Mouse (Mus musculus) brain, embryonic 14.5 days (tissue): ENCODE measurements around the gene Zfpm1.

Source experiments
- CTCF ChIP-seq: fragments of 200-500 bp; IDR thresholded peaks from 2 replicates; pipeline ENCODE4 v1.5.1; 2012; ENCODE audit warnings: inconsistent platforms, mild to moderate bottlenecking, moderate library complexity, borderline replicate concordance; ENCODE audit not compliant: insufficient read depth, insufficient read length; ENCODE audit errors: extremely low read depth
- POLR2A ChIP-seq: fragments of 200-500 bp; IDR thresholded peaks from 2 replicates; pipeline ENCODE4 v1.6.1; 2012; ENCODE audit warnings: mild to moderate bottlenecking, inconsistent platforms, borderline replicate concordance; ENCODE audit not compliant: poor library complexity, insufficient read depth, insufficient read length, severe bottlenecking; ENCODE audit errors: extremely low read depth

DNA sequence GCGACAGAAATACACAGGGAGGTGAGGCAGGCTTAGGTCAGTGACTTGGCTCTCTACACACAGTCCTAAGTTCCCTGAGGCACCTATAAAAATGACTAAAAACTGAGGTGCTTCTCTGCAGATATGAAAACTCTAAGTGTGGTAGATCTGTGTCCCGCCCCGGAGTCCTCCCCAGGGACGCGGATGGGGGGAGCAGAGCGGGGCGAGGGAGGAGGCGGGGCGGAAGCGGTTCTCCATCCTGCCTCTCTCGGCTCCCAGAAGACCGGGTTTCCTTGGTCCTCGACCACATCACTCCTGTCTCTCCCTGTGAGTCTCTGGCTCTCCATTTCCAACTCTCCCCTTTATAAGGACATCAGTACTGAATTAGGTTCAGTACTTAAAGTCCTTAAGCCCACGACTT is 61.8 kb downstream of the Zfpm1 start:
- no peak for TF ChIP-seq CTCF
- TF ChIP-seq POLR2A: no peak
